Mouse (Mus musculus): ENCODE results near the gene Tent5c. TPM values are rescaled to one million over a fixed set of nuclear protein-coding genes. Genes with fewer than 3 reads are reported as not detected.

The Tent5c gene
- total RNA-seq, 1 experiment from 2014 or later = 39.4 TPM

Other genes with a start within 250 kb of the Tent5c start
- gene Man1a2, start 196.2 kb upstream of the Tent5c start, total RNA-seq (2021) = 89.6 and 90.3 TPM in 2 replicates